Mouse (Mus musculus): Measurements from ENCODE around the gene Cry1.

Cry1 gene

GRCm38 (mm10) chr10:85161745-85162351 lies 23.0 kb downstream of the Cry1 start:
- DNase-seq (ENCODE audit: low spot score), result no peak

GRCm38 (mm10) chr10:85159989-85160619 lies 24.8 kb downstream of the Cry1 start:
- DNase-seq (ENCODE audit: low spot score), result no peak

GRCm38 (mm10) chr10:85157451-85157850 lies 27.4 kb downstream of the Cry1 start:
- DNase-seq (ENCODE audit: low spot score), result no peak

DNA sequence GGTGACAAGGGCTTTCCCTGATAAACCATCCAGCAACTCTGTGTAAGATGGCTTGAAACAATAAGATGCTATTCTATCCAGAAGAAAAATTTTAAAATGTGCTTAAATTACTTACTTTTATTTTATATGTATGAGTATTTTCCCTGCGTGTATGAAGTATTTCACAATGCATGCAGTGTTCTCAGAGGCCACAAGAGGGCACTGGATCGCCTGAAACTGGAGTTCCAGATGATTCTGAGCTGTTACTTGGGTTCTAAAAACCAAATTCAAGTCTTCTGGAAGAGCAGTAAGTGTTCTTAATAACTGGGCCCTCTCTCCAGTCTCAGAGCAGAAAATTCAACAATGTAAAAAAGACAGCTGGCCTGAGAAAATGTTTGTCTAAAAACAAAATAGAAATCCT lies 30.7 kb downstream of the Cry1 start:
- no peak for DNase-seq (ENCODE audit: low spot score)

DNA sequence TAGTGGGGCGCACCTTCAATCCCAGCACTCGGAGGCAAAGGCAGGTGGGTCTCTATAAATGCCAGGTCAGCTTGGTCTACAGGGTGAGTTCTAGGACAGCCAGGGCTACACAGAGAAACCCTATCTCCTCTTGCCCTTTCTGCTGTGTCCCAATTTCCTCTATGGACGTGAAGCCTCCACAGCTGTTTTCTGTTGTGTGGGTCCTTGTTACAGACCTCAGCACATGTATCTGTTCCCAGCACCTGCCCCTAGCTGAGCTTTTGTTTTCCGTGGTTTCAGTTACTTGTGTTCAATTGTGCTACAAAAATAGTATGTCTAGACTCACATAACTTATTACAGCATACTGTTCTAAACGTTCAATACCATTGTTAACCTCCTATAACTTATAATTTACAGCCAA lies 35.6 kb downstream of the Cry1 start:
- no peak for DNase-seq (ENCODE audit: low spot score)

- no peak for DNase-seq (ENCODE audit: low spot score)
These were observed 38.6 kb downstream of the Cry1 start for GRCm38 (mm10) chr10:85146282-85146681.

DNA sequence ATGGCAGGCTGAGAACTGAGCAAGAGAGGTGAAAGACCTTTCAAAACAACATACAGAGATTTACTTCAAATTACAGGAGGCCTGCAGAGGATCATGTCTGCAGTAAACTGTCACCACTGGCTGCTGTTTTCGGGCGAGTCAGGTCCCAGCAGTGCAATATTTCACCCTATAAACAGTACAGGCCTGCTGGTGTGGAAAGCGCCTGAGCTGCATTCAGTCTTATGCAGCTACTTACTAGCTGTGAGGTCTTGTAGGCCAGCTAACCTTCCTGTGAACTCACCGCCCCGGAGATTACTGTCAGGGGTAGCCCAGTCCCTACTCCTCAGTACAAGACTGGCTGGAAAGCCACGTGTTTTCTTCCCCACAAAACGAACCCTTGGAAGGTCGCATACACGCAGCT lies 43.4 kb downstream of the Cry1 start:
- no peak for DNase-seq (ENCODE audit: low spot score)

- DNase-seq (ENCODE audit: low spot score), result no peak
These were observed 48.3 kb downstream of the Cry1 start for GRCm38 (mm10) chr10:85136573-85136972.

GRCm38 (mm10) chr10:85128453-85128852 lies 56.4 kb downstream of the Cry1 start:
- DNase-seq (ENCODE audit: low spot score), result no peak

DNA sequence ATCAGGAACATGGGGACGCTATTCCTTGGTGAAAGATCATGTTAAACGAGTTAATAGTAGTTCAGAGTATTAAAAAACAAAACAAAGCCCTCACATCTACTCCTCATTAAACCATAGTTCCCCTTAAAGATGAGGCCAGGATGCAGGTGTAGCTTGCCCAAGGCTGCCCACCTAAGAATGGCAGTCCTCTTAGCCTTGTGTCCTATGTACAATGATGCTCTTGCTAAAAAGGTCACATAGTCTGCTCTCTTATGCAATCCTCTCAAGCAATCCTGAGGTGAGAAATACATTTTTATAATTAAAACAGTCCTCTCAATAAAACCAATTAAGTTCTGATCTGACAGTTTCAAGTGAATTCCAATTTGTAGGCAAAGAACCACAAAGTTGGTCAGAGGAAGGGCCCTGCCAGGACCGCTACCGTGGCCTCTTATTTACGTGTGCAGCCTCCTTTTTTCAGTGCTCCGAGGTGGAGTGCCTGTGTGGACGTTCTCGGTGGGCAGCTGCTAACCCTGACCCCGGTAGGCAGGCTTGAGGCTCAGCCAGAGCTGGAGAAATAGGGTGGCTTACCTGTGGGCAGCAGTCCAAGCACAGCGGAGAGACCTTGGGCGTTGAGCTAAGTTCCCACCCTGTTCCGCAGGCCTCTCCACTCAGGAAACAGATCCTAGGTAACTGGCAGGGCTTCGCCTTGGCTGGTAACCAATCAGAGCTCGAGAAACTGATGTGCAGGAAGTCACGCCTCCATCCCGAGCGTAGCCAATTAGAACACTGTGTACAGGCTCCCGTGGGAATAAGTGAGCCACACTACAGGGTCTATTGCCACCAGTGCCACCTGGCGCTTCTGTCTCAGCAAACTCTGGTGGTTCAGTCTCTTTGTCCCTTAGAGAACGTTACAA lies 57.2 kb downstream of the Cry1 start, which contains the start of gene Mterf2:
Gene Mterf2, minus strand, starts transcription at position 633 of the 893 bp plus-strand sequence.
- DNase-seq (ENCODE audit: low spot score), result peak; percentile 57

DNA sequence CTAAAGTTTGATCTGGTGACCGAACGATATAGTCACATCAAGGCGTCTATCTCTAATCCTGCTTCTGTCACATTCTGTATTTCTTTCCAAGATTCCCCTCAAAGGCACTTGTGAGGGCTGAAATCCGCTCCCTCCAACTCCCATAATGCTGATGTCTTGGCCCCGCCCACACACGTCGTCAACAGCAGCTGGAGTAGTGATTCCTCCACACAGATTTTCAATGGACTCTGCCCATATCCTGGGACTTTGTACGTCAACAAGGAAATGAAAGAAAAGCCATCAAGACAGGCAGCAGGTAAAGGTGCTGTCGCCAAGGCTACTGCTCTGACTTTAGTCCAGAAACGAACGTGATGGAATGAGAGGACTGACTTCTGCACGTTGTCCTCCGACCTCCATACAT lies 59.7 kb downstream of the Cry1 start:
- DNase-seq (ENCODE audit: low spot score), result no peak

- DNase-seq (ENCODE audit: low spot score), result no peak
These were observed 70.5 kb downstream of the Cry1 start for GRCm38 (mm10) chr10:85114409-85114808.

GRCm38 (mm10) chr10:85103085-85103885 lies 81.6 kb downstream of the Cry1 start:
- DNase-seq (ENCODE audit: low spot score), result no peak

DNA sequence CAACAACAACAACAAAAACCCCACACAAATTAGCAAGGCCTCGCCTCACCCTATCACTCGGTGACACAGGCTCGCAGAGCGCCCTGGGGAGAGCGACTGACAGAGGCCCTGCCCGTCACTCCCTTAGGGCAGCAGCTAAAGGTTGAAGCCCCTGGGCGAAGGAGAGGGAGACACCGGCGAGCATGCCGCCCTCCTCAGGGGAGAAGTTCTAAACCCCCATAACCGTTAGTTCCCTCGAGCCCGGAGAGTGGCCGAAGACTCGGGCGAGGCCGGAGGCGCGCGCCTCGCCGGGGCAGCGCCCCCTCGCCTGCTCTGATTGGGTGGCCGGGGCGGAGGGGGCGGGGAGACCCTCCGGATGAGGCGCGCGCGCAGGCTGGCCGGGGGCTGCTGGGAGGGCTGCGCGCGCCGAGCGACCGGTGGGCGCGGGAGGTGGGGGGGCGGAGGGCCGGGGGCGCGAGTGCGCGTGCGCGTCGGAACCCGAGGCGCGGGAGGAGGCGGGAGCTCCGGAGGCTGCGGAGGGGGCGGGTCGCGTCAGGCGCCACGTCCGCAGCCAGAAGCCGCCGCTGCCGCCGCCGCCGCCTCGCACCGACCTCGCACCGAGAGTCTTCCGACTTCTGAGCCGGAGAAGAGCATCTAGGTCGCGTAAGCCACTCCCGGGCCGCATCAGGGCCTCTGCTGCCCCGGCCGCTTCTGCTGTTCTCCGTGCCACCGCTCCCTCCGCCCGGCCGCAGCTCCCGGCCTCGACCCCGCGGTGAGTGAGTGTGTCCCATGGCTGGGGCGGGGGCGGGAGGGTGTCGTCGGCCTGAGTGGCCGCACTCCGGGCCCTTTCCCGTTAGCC lies 82.4 kb downstream of the Cry1 start, which contains the start of the genes Fhl4 and Tmem263:
Gene Fhl4, minus strand, starts transcription at position 249 of the 838 bp plus-strand sequence.
Gene Tmem263, plus strand, starts transcription at position 381 of the 838 bp plus-strand sequence.
- DNase-seq (ENCODE audit: low spot score), result peak; percentile 40

GRCm38 (mm10) chr10:85101841-85102240 lies 83.0 kb downstream of the Cry1 start:
- DNase-seq (ENCODE audit: low spot score), result no peak
